Mouse (Mus musculus): ENCODE measurements around the gene Sfmbt2. TPM values are rescaled to one million over a fixed set of nuclear protein-coding genes. Genes with fewer than 3 reads are reported as not detected.

Gene Sfmbt2
- polyA plus RNA-seq, 1 experiment from 2014 or later = 1.8 TPM

- Histone ChIP-seq H3K36me3 (replicated peaks; ENCODE audit: control insufficient read depth, insufficient read depth, low read depth, low read length) (no peaks in the 10 kb centered on the region), H3K4me3 (ENCODE audit: low read depth, low read length) (no peak overlapping the region), H3K9ac (replicated peaks; ENCODE audit: low read length) (no peak overlapping the region), H3K9me3 (replicated peaks; ENCODE audit: control insufficient read depth, low read length) (no peaks in the 10 kb centered on the region), H3K27me3 (ENCODE audit: control insufficient read depth, insufficient read depth, low read length) (no peaks in the 10 kb centered on the region), H3K4me2 (ENCODE audit: low read depth, low read length) (no peak overlapping the region), H3K27ac (replicated peaks; ENCODE audit: low read depth, low read length) (no peak overlapping the region), H3K4me1 (ENCODE audit: control insufficient read depth, insufficient read depth, low read length) (no peaks in the 10 kb centered on the region)
- 87% methylated on average over 12 of the region's 12 CpGs for WGBS
- DNase-seq (ENCODE audit: low spot score) (no peak), ATAC-seq (replicated peaks; ENCODE audit: insufficient number of reproducible peaks, low FRiP score, low TSS enrichment, low read depth) (no peak)
Observed at GRCm38 (mm10) chr2:10458309-10458708, 88.0 kb downstream of the Sfmbt2 start.

DNA sequence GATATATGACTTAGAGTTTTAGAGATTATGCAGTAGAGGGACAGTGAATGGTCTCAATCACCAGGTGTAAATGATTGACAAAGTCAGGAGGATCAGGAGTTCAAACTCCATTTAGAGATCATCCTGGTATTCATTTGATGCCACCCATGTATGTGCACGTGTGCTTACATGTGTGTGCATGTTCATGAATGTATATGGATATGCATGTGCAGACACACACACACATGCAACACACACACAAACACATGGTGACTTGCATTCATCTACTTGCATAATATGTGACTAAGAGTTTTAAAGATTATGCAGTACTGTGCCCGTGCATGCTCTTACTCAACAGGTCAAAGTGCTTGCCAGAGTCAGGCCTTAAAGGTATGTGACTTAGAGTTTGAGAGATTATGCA lies 146.2 kb downstream of the Sfmbt2 start:
- no peak for DNase-seq (ENCODE audit: low spot score)
- no peaks in the 10 kb centered on the region for H3K4me1 ChIP-seq (ENCODE audit: control insufficient read depth, insufficient read depth, low read length)
- no peaks in the 10 kb centered on the region for H3K36me3 ChIP-seq (replicated peaks; ENCODE audit: control insufficient read depth, insufficient read depth, low read depth, low read length)
- no peaks in the 10 kb centered on the region for H3K27me3 ChIP-seq (ENCODE audit: control insufficient read depth, insufficient read depth, low read length)
- no peak overlapping the region for H3K4me2 ChIP-seq (ENCODE audit: low read depth, low read length)
- no peak overlapping the region for H3K27ac ChIP-seq (replicated peaks; ENCODE audit: low read depth, low read length)
- no peak for ATAC-seq (replicated peaks; ENCODE audit: insufficient number of reproducible peaks, low FRiP score, low TSS enrichment, low read depth)
- H3K9me3 ChIP-seq (replicated peaks; ENCODE audit: control insufficient read depth, low read length) = no peaks in the 10 kb centered on the region
- no peak overlapping the region for H3K4me3 ChIP-seq (ENCODE audit: low read depth, low read length)
- no peak overlapping the region for H3K9ac ChIP-seq (replicated peaks; ENCODE audit: low read length)
- 87% methylated on average over 2 of the region's 2 CpGs for WGBS

GRCm38 (mm10) chr2:10521719-10522415 lies 151.6 kb downstream of the Sfmbt2 start:
- no peak overlapping the region for H3K4me2 ChIP-seq (ENCODE audit: low read depth, low read length)
- H3K9ac ChIP-seq (replicated peaks; ENCODE audit: low read length) = no peak overlapping the region
- H3K9me3 ChIP-seq (replicated peaks; ENCODE audit: control insufficient read depth, low read length) = no peaks in the 10 kb centered on the region
- ATAC-seq (replicated peaks; ENCODE audit: insufficient number of reproducible peaks, low FRiP score, low TSS enrichment, low read depth) (no peak), DNase-seq (ENCODE audit: low spot score) (no peak)
- no peak overlapping the region for H3K4me3 ChIP-seq (ENCODE audit: low read depth, low read length)
- 42% methylated on average over 5 of the region's 5 CpGs for WGBS
- no peak overlapping the region for H3K27ac ChIP-seq (replicated peaks; ENCODE audit: low read depth, low read length)
- H3K4me1 ChIP-seq (ENCODE audit: control insufficient read depth, insufficient read depth, low read length) = no peaks in the 10 kb centered on the region
- no peaks in the 10 kb centered on the region for H3K27me3 ChIP-seq (ENCODE audit: control insufficient read depth, insufficient read depth, low read length)
- H3K36me3 ChIP-seq (replicated peaks; ENCODE audit: control insufficient read depth, insufficient read depth, low read depth, low read length) = no peaks in the 10 kb centered on the region

GRCm38 (mm10) chr2:10525622-10526021 lies 155.3 kb downstream of the Sfmbt2 start:
- DNase-seq (ENCODE audit: low spot score) (no peak), ATAC-seq (replicated peaks; ENCODE audit: insufficient number of reproducible peaks, low FRiP score, low TSS enrichment, low read depth) (no peak)
- no peak overlapping the region for H3K27ac ChIP-seq (replicated peaks; ENCODE audit: low read depth, low read length)
- no peaks in the 10 kb centered on the region for H3K27me3 ChIP-seq (ENCODE audit: control insufficient read depth, insufficient read depth, low read length)
- H3K36me3 ChIP-seq (replicated peaks; ENCODE audit: control insufficient read depth, insufficient read depth, low read depth, low read length) = no peaks in the 10 kb centered on the region
- no peaks in the 10 kb centered on the region for H3K9me3 ChIP-seq (replicated peaks; ENCODE audit: control insufficient read depth, low read length)
- no peak overlapping the region for H3K9ac ChIP-seq (replicated peaks; ENCODE audit: low read length)
- no peak overlapping the region for H3K4me2 ChIP-seq (ENCODE audit: low read depth, low read length)
- no peaks in the 10 kb centered on the region for H3K4me1 ChIP-seq (ENCODE audit: control insufficient read depth, insufficient read depth, low read length)
- no peak overlapping the region for H3K4me3 ChIP-seq (ENCODE audit: low read depth, low read length)
- WGBS = 77% methylated on average over 7 of the region's 7 CpGs

DNA sequence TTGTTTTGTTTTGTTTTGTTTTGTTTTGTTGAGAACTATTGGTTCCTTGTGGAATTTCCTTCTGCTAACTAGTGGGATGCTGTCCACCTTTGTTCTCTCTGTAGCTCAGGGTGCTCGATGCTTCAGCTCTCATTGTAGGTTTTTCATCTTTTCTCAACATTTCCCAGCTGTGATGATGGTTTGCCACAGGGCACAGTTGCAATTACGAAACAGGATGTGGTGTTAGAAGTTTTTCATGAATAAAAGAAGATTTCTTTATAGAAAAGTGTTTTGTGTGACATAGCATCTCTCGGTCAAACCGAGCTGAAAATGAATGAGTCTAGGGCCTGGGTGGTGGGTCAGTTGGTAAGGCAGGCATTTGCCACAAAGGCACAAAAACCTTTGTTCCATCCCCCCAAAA lies 171.5 kb downstream of the Sfmbt2 start:
- DNase-seq (ENCODE audit: low spot score) = no peak
- 77% methylated on average over 4 of the region's 4 CpGs for WGBS

GRCm38 (mm10) chr2:10542388-10542787 lies 172.1 kb downstream of the Sfmbt2 start:
- DNase-seq (ENCODE audit: low spot score) = peak; percentile 41
- Histone ChIP-seq H3K9ac (replicated peaks; ENCODE audit: low read length) (no peak overlapping the region), H3K27ac (replicated peaks; ENCODE audit: low read depth, low read length) (no peak overlapping the region), H3K27me3 (ENCODE audit: control insufficient read depth, insufficient read depth, low read length) (no peaks in the 10 kb centered on the region), H3K36me3 (replicated peaks; ENCODE audit: control insufficient read depth, insufficient read depth, low read depth, low read length) (no peaks in the 10 kb centered on the region), H3K4me3 (ENCODE audit: low read depth, low read length) (no peak overlapping the region), H3K9me3 (replicated peaks; ENCODE audit: control insufficient read depth, low read length) (no peaks in the 10 kb centered on the region), H3K4me2 (ENCODE audit: low read depth, low read length) (no peak overlapping the region), H3K4me1 (ENCODE audit: control insufficient read depth, insufficient read depth, low read length) (no peaks in the 10 kb centered on the region)
- ATAC-seq (replicated peaks; ENCODE audit: insufficient number of reproducible peaks, low FRiP score, low TSS enrichment, low read depth) = no peak
- 64% methylated on average over 7 of the region's 7 CpGs for WGBS

More for the DNA sequence above, 171.5 kb downstream of the Sfmbt2 start:
- no peak overlapping the region for H3K4me2 ChIP-seq (ENCODE audit: low read depth, low read length)
- H3K27me3 ChIP-seq (ENCODE audit: control insufficient read depth, insufficient read depth, low read length) = no peaks in the 10 kb centered on the region
- no peak for ATAC-seq (replicated peaks; ENCODE audit: insufficient number of reproducible peaks, low FRiP score, low TSS enrichment, low read depth)
- H3K4me3 ChIP-seq (ENCODE audit: low read depth, low read length) = no peak overlapping the region
- H3K27ac ChIP-seq (replicated peaks; ENCODE audit: low read depth, low read length) = no peak overlapping the region
- no peaks in the 10 kb centered on the region for H3K4me1 ChIP-seq (ENCODE audit: control insufficient read depth, insufficient read depth, low read length)
- H3K9ac ChIP-seq (replicated peaks; ENCODE audit: low read length) = no peak overlapping the region
- H3K36me3 ChIP-seq (replicated peaks; ENCODE audit: control insufficient read depth, insufficient read depth, low read depth, low read length) = no peaks in the 10 kb centered on the region
- H3K9me3 ChIP-seq (replicated peaks; ENCODE audit: control insufficient read depth, low read length) = no peaks in the 10 kb centered on the region

GRCm38 (mm10) chr2:10558816-10559215 lies 188.5 kb downstream of the Sfmbt2 start:
- no peak overlapping the region for H3K4me3 ChIP-seq (ENCODE audit: low read depth, low read length)
- H3K27ac ChIP-seq (replicated peaks; ENCODE audit: low read depth, low read length) = no peak overlapping the region
- ATAC-seq (replicated peaks; ENCODE audit: insufficient number of reproducible peaks, low FRiP score, low TSS enrichment, low read depth) (no peak), DNase-seq (ENCODE audit: low spot score) (no peak)
- WGBS = 62% methylated on average over 1 of the region's 1 CpGs
- H3K9ac ChIP-seq (replicated peaks; ENCODE audit: low read length) = no peak overlapping the region
- H3K36me3 ChIP-seq (replicated peaks; ENCODE audit: control insufficient read depth, insufficient read depth, low read depth, low read length) = no peaks in the 10 kb centered on the region
- H3K27me3 ChIP-seq (ENCODE audit: control insufficient read depth, insufficient read depth, low read length) = no peaks in the 10 kb centered on the region
- H3K4me2 ChIP-seq (ENCODE audit: low read depth, low read length) = no peak overlapping the region
- H3K4me1 ChIP-seq (ENCODE audit: control insufficient read depth, insufficient read depth, low read length) = no peaks in the 10 kb centered on the region
- H3K9me3 ChIP-seq (replicated peaks; ENCODE audit: control insufficient read depth, low read length) = no peaks in the 10 kb centered on the region

GRCm38 (mm10) chr2:10565491-10565890 lies 195.2 kb downstream of the Sfmbt2 start:
- H3K27ac ChIP-seq (replicated peaks; ENCODE audit: low read depth, low read length) = no peak overlapping the region
- H3K9me3 ChIP-seq (replicated peaks; ENCODE audit: control insufficient read depth, low read length) = no peaks in the 10 kb centered on the region
- no peak overlapping the region for H3K9ac ChIP-seq (replicated peaks; ENCODE audit: low read length)
- WGBS = 82% methylated on average over 3 of the region's 3 CpGs
- H3K36me3 ChIP-seq (replicated peaks; ENCODE audit: control insufficient read depth, insufficient read depth, low read depth, low read length) = no peaks in the 10 kb centered on the region
- no peak for ATAC-seq (replicated peaks; ENCODE audit: insufficient number of reproducible peaks, low FRiP score, low TSS enrichment, low read depth)
- no peaks in the 10 kb centered on the region for H3K4me1 ChIP-seq (ENCODE audit: control insufficient read depth, insufficient read depth, low read length)
- no peak for DNase-seq (ENCODE audit: low spot score)
- no peaks in the 10 kb centered on the region for H3K27me3 ChIP-seq (ENCODE audit: control insufficient read depth, insufficient read depth, low read length)
- H3K4me3 ChIP-seq (ENCODE audit: low read depth, low read length) = no peak overlapping the region
- no peak overlapping the region for H3K4me2 ChIP-seq (ENCODE audit: low read depth, low read length)

Measured in embryonic facial prominence, embryonic 11.5 days (tissue).